Mouse (Mus musculus) right cerebral cortex, adult 18-20 months (tissue): ENCODE measurements at regions not wholly inside any gene's neighbourhood (a gene's known extent, or its start where the extent isn't known, plus 50 kb on each side); places are given as distances from the start of the nearest gene placed in this dataset.

Experiments
- DNase-seq: peaks from one replicate; pipeline ENCODE4 v3.0.0; 2022; ENCODE audit warnings: mixed read lengths

GRCm38 (mm10) chr16:57823329-57823728 is 68.8 kb upstream of the Col8a1 start:
- DNase-seq, result no peak

DNA sequence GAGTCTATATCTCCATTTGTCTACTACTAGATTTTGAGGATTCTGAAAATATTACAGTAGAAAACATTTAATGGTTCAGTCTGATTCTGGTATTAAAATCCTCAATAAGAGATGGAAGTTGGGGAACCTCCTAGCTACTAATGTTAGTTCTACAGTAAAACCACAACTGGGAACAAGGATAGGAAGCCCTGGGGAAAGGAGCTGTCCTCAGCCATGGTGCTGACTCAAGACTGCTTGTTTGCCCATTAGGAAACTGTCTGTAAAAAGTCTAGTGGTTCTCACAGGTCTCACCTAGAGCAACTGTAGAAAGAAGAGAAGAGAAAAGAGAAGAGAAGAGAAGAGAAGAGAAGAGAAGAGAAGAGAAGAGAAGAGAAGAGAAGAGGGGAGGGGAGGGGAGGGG is 90.9 kb upstream of the Col8a1 start:
- no peak for DNase-seq

GRCm38 (mm10) chr16:57846386-57846785 is 91.8 kb upstream of the Col8a1 start:
- no peak for DNase-seq

DNA sequence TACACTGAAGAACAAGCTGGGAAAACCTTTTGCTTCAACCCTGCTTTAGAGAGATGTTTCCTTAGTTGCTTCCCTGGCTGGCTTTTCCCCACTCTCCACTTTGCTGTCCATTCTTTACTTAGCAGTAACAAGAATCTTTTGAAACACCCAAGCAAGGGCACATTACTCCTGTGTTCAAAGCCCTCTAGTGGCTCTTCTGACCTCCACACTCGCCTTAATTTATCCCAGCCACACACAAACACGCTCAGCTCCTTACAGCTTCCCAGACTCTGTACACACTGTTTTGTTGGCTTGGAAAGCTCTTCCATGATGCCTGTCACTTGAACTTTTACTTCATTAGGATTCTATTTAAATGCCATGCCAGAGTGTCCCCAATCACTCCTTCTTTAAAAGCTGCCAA is 97.3 kb upstream of the Col8a1 start:
- no peak for DNase-seq

DNA sequence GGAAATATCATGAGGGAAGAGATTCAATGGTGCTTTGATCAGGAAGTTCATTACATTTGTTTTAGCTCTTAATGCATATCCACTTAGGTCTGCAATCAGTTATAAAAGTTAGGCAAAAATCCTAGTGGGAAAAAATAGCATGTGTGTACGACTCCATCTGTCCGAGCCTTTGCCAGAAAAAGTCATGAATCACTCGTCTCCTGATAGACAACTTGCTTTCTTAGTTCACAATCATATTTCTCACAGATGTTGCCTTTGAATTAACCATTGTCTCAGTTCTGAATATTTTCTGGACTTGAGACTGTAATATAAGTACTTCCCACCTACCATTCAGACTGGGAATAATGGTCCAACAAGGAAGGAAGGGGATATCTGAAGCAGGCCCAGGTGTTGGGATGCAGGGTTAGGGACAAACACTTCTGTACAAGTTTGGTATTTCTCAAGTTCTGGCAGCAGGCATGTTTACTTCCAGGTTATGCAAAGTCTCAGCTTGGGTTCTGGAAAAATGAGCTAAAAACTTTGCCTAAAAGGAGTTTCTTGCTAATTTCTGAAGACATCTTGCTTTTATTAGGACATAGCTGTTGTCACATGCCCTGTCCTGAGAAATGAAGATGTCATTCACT is 98.4 kb upstream of the Col8a1 start:
- DNase-seq, result no peak

DNA sequence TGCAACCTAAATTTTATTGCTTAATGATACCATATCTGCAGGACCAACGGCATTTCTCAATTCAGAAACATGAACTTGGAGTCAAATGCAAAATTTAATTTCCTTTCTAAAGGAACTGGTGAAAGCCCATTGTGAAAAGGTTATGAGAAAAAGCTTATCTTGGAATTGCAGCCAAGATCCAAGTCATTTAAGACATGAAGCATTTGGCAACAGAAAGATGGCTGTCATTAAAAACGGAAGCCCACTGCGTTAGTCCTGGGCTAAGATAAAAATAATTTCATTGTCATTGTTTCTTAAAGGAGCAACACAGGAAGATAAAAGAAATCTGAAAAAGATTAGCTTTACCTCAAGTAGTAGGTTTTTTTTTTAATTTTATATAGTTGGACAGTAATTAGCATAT is 99.2 kb upstream of the Col8a1 start:
- DNase-seq, result no peak

DNA sequence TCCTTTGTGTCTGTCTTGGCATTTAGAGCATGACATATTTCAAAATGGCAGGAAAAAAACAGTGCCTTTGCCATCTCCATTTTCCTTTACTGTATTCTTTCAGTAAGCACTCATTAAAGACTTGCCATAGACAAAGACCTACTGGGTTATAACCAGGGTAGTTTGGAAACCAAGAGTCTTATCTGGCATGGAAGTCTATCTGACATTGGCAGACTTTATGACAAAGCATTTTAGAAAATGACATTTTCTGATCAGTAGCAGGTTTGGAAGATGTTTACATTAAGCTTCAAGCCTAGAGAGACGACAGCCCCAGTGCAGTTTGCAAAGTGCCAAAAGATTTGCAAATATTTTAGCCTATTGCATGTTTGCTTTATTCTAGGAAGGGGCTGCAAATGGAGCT is 102.5 kb upstream of the Col8a1 start:
- no peak for DNase-seq

DNA sequence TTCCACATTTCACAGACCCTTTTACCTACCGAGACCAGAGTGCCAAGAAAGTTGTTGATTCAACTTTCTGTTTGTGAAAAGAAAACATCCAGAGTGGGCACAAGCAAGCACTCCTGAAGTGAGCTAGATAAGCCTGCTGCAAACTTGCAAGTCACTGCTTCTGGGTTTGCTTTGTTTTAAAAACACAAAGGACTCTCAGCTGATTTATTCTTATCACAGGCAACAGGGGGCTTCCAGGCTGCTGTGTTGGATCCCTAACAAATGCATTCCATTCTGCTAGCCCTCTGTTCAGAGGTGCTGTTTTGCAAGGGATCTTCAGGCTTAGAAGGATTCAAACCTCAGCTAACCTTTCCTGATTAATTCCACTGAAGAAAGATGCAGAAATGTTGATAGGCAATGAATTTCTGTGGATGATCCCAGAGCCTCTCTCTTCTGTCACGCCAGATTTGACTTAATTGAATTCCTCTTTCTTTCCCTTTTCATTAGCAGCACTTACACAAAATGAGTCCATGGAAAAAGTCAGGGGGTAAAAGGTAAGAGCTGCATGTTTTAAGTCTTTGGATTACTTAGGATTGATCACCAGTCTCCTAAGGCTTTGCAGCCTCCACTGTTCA is 103.7 kb upstream of the Col8a1 start:
- no peak for DNase-seq

- no peak for DNase-seq
These were observed 104.2 kb upstream of the Col8a1 start for GRCm38 (mm10) chr16:57858765-57859201.

GRCm38 (mm10) chr16:57863206-57863860 is 108.8 kb upstream of the Col8a1 start:
- no peak for DNase-seq

- DNase-seq, result no peak
These were observed 122.3 kb upstream of the Col8a1 start for GRCm38 (mm10) chr16:57876857-57877256.

DNA sequence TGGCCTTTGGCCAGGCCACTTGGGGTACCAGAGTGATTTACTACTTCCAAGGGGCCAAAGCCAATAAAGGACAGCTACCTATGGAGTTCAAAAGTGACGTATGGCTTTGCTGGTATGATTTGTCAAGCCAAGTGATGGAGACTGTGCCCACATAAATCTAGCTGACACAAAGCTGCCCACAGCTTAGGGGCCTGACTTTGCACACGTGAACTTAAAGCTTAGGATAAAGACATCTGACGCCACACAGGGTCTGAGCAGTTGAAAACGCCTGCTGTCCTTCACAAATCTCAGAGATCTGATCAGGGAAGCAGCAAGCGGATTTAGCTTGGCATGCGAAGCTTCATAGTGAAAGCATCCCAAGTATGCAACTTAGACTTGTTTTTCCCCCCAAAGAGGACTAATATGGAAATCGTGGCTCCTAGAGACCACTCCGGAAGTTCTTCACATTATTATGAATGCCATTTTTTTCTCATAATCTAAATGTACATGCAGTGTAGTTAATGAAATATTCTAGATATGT is 127.1 kb upstream of the Col8a1 start:
- no peak for DNase-seq

- no peak for DNase-seq
These were observed 133.6 kb upstream of the Col8a1 start for GRCm38 (mm10) chr16:57888138-57888537.

DNA sequence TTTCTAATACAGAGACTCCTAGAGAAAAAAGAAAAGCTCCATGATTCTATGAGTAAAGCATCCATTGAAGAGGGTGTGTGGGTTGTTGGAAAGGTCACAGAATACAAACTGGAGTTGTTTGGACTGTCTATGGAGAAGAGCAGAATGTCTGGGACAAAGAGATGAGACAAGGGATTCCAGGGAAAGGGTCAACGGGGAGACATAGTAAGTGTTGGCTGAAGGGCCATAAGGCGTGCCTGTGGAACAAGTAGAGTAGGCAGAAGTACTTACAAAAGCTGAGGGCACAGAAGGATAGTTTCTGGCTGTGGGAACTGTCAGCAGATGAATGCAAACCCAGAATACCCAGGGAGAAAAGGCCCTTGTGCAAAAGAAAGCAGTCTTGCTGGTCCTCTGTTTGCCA is 134.0 kb upstream of the Col8a1 start:
- no peak for DNase-seq

DNA sequence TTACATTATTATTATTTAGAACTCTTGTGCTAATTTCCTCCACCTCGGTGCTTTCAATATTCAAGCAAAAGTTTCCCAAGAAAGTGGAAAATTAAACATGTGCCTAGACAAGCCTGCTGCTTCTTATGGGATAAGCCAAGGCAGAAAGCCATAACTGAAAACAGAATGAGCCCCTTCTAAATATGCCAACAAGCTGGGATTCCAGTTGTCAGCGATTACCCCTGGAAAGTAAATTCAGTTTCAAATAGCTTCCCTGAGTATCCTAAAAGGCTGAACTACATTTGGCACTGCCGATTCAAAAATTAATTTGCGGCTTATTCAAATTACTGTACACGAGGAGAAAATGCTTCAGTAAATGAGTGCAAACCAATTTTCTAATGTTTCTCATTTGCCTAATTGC is 135.6 kb upstream of the Col8a1 start:
- DNase-seq, result no peak

DNA sequence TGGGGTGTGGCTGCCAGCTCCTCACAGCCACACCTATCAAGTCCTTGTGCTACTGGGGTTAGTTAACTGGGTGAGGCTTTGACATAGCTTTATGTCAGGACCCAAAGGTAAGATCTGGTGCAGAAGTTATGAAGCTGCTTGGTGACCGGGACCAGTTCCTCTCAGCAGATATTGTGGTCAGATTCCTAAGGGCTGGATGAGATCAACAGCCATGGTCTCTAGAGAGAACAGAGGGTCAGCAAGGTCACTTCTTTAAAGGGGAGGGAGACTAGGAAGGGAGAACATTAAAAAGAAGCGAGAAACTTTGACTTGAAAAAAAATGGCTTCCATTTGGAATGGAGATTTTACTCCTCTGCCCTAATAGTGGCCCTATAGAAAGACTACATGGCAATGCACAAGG is 138.6 kb upstream of the Col8a1 start:
- no peak for DNase-seq

GRCm38 (mm10) chr16:57893698-57894352 is 139.3 kb upstream of the Col8a1 start:
- no peak for DNase-seq

DNA sequence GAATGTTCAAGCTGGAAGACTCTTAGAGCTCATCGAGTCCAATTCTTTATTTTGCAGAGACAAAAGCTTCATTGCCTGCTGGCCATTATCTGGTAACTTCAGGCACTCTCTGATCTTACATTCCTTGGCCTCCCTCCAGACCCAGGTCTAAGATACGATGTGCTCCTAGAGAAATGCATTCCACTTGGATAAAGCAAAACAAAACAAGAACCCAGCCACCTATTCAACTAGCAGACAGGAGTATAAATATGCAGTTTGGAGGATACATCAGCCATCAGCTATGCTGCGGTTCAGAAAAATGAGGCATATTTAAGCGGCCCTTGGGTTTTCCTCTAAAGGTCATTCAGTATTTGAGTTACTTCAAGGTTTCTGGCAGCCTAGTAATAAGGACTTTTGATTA is 146.5 kb upstream of the Col8a1 start:
- no peak for DNase-seq

GRCm38 (mm10) chr16:57902498-57902897 is 148.0 kb upstream of the Col8a1 start:
- DNase-seq, result no peak

- no peak for DNase-seq
These were observed 157.5 kb upstream of the Col8a1 start for GRCm38 (mm10) chr16:57912001-57912400.

GRCm38 (mm10) chr16:57914506-57914905 is 160.0 kb upstream of the Col8a1 start:
- no peak for DNase-seq

GRCm38 (mm10) chr16:57915451-57915850 is 160.9 kb upstream of the Col8a1 start:
- no peak for DNase-seq

DNA sequence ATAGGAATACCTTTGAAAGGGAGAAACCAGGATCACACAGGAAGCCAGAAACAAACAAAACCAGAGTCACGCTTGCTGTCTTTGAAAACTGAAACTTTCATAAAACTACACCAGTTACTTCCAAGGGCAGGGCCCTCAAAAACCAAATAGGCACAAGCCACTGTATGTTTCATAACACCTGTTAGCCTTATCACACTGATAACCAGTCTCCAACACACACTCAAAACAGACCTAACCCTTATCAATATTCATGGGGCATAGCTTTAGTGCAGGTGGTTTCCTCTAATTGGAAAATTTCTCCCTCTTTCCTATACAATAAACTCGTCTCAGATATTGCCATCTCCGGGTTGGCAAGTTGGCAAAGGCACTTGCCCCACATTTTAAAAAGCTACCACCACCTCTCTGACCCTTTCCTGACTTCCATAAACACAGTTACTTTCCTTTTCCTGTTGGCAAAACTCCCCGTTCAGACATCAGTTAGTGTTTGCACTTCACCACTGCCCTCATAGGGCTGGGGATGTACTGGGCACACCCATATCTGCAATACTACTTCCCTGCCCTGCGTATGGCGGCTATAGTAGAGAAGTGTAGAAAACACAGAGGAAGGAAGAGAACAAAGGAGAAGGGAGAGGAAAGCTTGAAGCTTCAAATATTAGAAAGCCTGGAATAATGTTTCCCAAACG is 169.1 kb upstream of the Col8a1 start:
- DNase-seq, result no peak
